Mouse (Mus musculus) adrenal gland, adult 18-20 months (tissue): Measurements from ENCODE around the gene Smad6. TPM values are rescaled to one million over a fixed set of nuclear protein-coding genes. Genes with fewer than 3 reads are reported as not detected.

Source experiments
- DNase-seq, 2 experiments: peaks; one replicate each; pipeline ENCODE4 v3.0.0; 2021 to 2022; ENCODE audit warnings: low spot score in 2 of 2
- total RNA-seq, 2 experiments: library from RNA; stranded (reverse); gene quantifications; 1 replicate in 1 of 2; 2 replicates in 1 of 2; pipeline ENCODE4 v1.2.3; 2021

The Smad6 gene
- total RNA-seq, 2 experiments from 2014 or later: 5.4 to 5.5 TPM

GRCm38 (mm10) chr9:63919001-63919555, 102.8 kb downstream of the Smad6 start:
- DNase-seq: no peak

DNA sequence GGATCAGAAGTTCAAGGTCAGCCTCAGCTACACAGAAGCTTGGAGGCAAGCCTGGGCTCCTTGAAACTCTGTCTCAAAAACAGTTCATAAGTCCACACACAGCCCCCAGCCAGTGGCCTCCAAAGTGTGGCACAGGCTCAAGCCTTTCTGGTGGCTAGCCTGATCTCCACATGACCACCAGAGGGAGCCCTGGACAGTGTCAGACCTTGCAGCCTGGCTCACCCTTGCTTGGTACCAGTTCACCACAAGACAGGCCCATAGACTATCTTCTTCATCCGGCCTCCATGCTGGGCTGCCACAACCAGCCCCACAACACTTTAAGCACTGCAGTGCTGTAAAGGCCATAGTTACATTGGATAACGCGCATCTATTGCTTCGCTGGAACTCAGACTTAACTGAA, 103.6 kb downstream of the Smad6 start:
- DNase-seq: peak; percentile 75 to 80

- DNase-seq: no peak
Measured at GRCm38 (mm10) chr9:63916441-63916840, 105.4 kb downstream of the Smad6 start.

GRCm38 (mm10) chr9:63915976-63916375, 105.9 kb downstream of the Smad6 start:
- DNase-seq: peak; percentile 68 to 72

GRCm38 (mm10) chr9:63914944-63915343, 106.9 kb downstream of the Smad6 start:
- no peak for DNase-seq

GRCm38 (mm10) chr9:63912051-63912450, 109.8 kb downstream of the Smad6 start:
- DNase-seq: no peak

- peak; percentile 79 to 81 for DNase-seq
Measured at GRCm38 (mm10) chr9:63909618-63910017, 112.2 kb downstream of the Smad6 start.

GRCm38 (mm10) chr9:63904543-63904942, 117.3 kb downstream of the Smad6 start:
- no peak for DNase-seq

Other genes with a start within 250 kb of the Smad6 start
- 10 to 100 TPM in 1 of 2 experiments, under 1 TPM in 1; 0.46 to 11.9 TPM for gene Lctl, start 95.1 kb upstream of the Smad6 start, total RNA-seq
- 1 to 10 TPM; 3.1 to 3.8 TPM for gene Zwilch, start 151.0 kb upstream of the Smad6 start, total RNA-seq
- gene Rpl4, start 151.3 kb upstream of the Smad6 start, total RNA-seq: 100 to 1,000 TPM; 867 to 950 TPM
- 10 to 100 TPM; 23.2 to 25.0 TPM for gene Snapc5, start 157.2 kb upstream of the Smad6 start, total RNA-seq
- 1 to 10 TPM; 2.2 to 2.8 TPM for gene Uchl4, start 213.1 kb upstream of the Smad6 start, total RNA-seq
- 10 to 100 TPM; 81.5 to 83.4 TPM for gene Map2k1, start 231.6 kb upstream of the Smad6 start, total RNA-seq